Mouse (Mus musculus) urinary bladder, postnatal 36 days (tissue): ENCODE measurements around the gene Hpse.

Source experiments
- DNase-seq, 2 experiments: peaks; one replicate each; pipeline ENCODE4 v3.0.0; 2022; ENCODE audit warnings: low spot score in 2 of 2, mixed read lengths in 1 of 2

Gene Hpse

GRCm38 (mm10) chr5:100719235-100720088, at the start of gene Hpse:
TSS of gene Hpse (minus strand) at chr5:100719716.
- DNase-seq, result peak; percentile 28 to 58

DNA sequence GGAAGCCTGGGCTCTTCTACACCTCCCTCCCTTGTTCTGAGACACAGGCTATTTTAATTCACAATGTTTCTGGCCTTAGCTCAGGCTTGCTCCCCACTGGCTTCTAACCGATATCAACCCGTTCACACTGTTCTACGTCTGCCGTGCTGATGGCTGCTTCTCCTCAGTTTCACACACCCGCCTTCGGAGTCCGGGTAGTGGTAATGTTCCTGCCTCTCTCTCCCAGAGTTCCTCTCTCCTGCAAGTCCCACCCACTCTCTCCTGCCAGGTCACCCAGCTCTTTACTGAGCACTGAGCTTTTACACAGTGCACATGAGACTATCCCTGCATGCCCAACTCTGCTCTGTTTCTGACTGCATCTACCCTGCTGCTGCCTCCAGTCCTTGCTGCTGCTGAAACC, 46.5 kb upstream of the Hpse start:
- DNase-seq, result no peak

GRCm38 (mm10) chr5:100761736-100762135, 42.2 kb upstream of the Hpse start:
- no peak for DNase-seq

- DNase-seq, result no peak
Measured at GRCm38 (mm10) chr5:100760049-100760663, 40.6 kb upstream of the Hpse start.

GRCm38 (mm10) chr5:100758121-100758520, 38.6 kb upstream of the Hpse start:
- DNase-seq, result no peak

GRCm38 (mm10) chr5:100753407-100753806, 33.9 kb upstream of the Hpse start:
- no peak for DNase-seq

- DNase-seq, result no peak
Measured at GRCm38 (mm10) chr5:100751655-100752054, 32.1 kb upstream of the Hpse start.

GRCm38 (mm10) chr5:100750617-100751255, 31.2 kb upstream of the Hpse start:
- no peak for DNase-seq

GRCm38 (mm10) chr5:100738802-100739201, 19.3 kb upstream of the Hpse start:
- DNase-seq, result no peak

DNA sequence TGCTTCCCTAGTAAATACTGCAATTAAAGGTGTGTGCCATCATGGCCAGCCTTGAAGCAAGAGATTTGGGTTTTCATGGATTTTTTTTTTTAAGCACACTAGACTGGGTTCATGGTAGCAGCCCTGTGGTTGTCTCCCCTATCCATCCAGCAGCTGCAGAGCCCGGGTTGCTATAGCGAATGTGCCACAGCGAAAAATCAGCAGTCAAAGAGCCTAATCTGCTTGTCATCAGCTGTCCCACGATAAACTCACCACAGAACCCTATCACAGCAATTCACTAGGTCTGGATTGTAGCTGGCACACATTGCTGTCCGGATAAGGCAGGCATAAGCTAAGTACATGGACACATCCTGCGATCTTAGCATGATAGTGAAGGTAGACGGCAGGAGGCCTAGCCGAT, 17.4 kb upstream of the Hpse start:
- DNase-seq, result no peak

DNA sequence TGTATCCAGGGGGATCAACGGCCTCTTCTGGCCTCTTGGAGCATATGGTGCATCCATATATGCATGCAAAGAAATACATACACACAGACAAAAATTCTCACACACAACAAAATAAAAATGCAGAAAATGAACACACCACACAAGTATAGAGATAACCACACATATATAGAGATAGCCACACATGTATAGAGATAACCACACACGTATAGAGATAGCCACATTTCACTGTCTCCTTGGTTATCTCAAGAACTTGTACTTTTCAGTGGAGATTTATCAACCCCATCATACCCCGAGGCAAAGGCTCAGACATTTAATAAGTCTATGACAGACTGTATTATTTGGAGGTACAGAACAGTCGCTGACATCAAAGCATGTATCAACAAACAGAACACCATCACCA, 15.0 kb upstream of the Hpse start:
- no peak for DNase-seq

GRCm38 (mm10) chr5:100728757-100729156, 9.2 kb upstream of the Hpse start:
- no peak for DNase-seq

DNA sequence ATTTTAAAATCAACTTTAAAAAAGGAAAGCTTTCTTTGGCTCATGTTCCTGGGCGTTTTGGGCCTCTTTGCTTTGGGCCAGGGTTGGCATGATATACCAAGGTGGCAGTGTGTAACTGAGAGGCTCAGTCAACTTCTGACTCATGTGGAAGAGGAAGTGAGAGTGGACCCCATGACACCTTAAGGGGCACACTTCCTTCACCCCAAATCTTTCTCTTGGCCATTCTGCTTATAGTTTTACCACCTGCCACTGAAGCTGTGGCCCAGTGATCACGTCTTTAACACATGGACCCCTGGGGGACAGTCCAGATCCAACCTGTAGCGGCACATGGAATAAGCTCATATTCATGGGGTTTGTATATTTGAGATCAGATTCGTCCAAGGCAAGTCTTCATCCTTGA, 6.5 kb upstream of the Hpse start:
- no peak for DNase-seq

GRCm38 (mm10) chr5:100716762-100717161, 2.8 kb downstream of the Hpse start:
- no peak for DNase-seq

GRCm38 (mm10) chr5:100711219-100711618, 8.3 kb downstream of the Hpse start:
- no peak for DNase-seq

- DNase-seq, result no peak
Measured at GRCm38 (mm10) chr5:100710012-100710411, 9.5 kb downstream of the Hpse start.

DNA sequence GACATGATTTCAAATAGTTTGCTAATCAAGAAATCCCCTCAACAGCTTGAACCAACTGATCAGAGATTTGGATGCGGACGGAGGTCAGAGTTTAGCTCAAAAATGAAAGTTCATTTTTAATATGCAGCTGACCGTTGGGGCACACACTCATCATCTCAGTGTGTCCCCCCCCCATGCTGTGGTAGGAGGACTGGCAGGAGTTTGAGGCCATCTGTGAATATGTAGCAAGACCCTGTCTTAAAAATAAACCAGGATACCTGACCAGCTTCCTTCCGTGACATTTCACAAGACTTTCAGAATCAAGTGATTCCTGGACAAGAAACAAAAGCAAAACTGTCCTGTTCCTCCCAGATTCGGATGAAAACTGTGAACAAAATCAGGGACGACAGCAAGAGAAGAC, 10.5 kb downstream of the Hpse start:
- no peak for DNase-seq

GRCm38 (mm10) chr5:100706675-100707074, 12.8 kb downstream of the Hpse start:
- DNase-seq, result no peak

DNA sequence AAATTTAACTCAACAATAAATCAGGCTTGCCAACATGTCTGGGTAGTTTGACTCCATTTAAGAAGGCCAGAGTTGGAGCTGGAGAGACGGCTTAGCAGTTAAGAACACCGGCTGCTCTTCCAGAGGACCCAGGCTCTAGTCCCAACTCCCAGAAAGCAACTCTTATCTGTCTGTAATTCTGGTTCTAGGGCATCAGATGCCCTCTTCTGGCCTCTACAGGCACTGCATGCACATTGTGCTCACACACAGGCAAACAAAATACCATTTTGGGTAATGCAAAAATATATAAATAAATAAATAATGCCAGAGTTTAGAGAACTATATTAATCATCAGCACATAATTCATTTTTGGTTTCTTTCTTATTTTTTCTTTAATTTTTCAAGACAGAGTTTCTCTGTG, 15.2 kb downstream of the Hpse start:
- no peak for DNase-seq

- DNase-seq, result no peak
Measured at GRCm38 (mm10) chr5:100702325-100702724, 17.2 kb downstream of the Hpse start.

- DNase-seq, result no peak
Measured at GRCm38 (mm10) chr5:100700861-100701620, 18.5 kb downstream of the Hpse start.

GRCm38 (mm10) chr5:100697886-100698285, 21.6 kb downstream of the Hpse start:
- DNase-seq, result no peak
